Mouse (Mus musculus): ENCODE measurements around the gene Pla2g3. TPM values are rescaled to one million over a fixed set of nuclear protein-coding genes. Genes with fewer than 3 reads are reported as not detected.
A peak's percentile ranks its signal among the peaks of the same experiment; 100 is the strongest.

Gene Pla2g3
- polyA plus RNA-seq, 3 experiments from 2014 or later, result 0.12 to 0.28 TPM; not detected in 1

DNA sequence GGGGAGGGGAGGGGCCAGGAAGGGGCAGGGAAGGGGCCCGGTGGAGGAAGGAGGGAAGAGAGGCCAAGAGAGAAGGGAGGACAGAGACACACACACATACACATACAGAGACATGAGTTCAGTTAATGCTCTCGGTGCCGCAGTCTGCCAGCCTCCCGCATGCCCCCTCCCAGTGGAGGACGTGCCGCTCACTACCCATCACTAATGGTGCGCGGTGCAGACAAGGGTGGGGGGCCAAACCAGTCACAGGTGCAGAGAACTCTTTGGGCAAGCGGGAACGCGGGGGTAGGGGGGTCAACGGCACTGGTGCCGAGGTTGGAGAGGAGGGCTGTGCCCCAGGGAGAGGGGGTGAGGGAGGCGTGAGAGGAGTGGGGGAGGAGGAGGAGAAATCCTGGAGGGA, 32.8 kb downstream of the Pla2g3 start:
- no peak for ATAC-seq

DNA sequence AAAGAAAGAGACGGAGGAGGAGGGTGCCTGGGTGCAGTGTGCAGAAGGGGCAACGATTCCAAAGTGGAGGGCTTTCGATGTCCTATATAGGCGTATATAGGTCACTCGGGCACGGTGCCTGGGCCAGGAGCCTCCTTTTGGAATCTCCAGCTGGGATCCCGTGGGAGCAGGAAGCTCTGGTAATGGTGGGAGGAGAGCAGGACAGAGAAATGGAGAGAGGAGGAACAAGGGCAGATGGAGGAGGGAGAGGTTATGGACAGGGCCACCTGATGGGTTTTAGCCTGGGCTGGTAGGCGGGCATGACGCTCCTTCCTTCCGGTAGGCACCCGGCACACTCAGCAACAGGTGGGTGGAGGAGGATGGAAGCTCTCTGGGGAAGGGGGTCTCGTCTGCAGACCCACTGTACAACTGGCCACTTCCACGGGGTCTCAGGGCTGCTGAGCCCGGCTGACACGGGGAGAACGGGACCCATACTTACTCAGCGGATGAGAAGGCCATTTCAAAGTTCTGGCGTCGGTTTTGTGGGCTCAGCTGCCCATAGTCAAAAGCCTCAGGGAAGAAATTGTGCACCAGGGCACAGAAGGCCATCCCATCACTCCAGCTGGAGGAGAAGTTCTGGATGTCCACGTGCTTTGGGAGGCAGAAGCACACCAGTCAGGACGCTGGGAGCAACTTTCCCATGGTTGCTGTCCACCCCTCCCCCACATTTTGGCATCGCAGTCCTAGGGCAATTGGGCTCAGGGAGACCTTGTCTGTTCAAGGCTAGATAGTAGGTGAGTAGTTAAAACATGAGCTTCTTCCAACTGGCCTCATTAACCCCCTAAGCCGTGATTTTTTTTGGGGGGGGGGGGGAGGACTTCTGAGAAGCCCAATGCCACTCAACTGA, 33.5 kb downstream of the Pla2g3 start:
- ATAC-seq, result no peak

DNA sequence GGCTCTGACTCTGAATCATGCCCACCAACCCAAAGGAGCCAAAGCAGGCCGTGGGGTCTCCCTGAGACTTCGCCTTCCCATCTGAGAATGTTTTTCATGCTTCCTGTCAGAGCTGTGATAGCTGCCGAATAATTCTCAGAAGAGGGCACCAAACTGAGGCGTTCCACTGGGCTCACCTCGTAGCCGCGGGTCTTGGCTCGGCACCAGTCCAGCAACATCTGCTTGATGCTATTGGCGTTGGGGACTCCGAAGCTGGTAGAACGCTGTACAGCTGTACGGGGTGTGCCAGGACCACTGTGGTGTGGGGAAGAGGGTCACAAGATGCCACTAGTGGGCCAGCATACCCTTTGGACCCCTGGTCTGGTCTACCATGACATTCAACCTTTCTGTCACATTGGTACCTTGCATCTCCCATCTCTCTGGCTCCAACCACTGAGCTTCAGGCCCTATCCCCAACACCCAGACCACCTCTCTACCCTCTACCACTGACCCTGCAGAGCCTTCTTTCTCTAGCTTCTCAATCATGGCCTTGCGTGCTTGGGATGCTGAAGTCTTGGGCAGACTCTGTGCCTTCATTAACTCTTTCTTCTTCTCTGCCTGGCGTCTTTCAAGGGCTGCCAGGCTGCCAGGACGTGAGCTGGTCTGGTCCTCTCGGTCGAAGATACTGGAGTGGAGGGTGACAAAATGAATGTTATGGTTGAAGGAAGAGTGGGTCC, 34.4 kb downstream of the Pla2g3 start:
- no peak for ATAC-seq

DNA sequence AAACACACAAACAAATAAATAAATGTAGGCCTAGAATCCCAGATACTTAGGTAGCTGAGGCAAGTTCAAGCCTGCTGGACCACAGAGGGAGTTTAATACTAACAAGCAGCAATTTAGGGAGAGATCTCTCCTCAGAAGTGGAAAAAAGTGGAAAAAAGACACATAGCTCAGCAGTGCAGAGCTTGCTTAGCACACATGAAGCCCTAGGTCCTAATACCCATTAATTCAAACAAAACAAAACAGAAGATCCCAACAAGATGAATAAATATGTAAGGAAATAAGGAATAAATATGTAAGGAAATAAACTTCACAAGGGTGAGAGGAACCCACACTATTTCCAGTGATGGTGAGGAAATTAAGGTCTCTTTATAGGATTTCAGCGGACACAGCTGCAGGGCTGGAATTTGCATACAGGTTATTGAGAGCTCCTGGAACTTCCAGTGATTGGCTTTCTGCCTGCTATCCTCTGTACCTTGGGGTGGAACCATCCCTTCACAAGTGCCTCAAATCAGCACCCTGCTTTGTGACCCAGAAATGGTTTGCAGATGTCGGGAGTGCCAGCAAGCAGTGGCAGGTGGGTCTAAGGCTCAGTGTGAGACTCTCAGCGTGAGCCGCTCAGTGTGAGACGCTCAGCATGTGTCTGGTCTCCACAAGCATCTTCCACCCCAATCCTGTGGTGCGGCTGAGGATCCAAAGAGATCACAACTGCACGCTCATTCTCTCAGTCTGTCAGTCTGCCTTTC, 35.9 kb downstream of the Pla2g3 start:
- ATAC-seq, result no peak

DNA sequence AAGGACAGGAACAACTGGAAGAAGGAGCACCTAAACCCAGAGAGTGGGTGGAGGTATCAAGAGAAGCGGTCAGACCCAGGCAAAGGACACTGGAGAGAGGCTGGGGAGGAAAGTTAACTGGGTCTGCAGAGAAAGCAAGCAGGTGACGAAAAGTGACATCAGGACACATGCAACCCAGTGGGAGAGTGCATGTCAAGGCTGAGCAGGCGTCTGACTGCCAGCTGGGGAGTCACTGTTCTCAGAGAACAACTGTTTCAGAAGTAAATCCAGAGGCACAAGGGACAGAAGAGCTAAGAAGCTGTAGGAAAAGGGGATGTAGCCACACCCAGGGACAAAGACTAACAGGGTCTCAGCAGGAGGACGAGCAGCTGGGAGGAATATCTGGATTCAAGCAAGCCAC, 37.5 kb downstream of the Pla2g3 start:
- ATAC-seq, result no peak

DNA sequence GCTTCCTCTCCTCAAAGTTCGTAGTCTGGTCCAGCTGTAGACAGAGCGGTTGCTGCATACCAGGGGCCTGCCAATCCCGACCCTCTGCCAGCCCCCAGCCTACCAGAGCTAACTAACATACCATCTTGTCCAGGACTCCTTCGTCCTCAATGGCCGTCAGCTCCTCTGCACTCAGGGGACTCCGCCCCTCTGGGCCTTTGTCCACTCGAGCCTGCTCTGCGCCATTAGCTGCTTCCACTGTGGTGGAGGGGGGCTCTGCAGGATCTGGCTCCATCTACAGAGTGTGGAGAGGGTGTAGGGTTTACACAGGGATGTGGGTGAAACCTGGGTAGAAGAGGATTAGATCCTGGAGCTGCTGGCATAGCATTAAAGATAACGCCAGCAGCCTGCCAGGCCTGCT, 38.1 kb downstream of the Pla2g3 start:
- ATAC-seq, result no peak

- ATAC-seq, result no peak
Observed at GRCm38 (mm10) chr11:3526979-3527738, 39.1 kb downstream of the Pla2g3 start.

DNA sequence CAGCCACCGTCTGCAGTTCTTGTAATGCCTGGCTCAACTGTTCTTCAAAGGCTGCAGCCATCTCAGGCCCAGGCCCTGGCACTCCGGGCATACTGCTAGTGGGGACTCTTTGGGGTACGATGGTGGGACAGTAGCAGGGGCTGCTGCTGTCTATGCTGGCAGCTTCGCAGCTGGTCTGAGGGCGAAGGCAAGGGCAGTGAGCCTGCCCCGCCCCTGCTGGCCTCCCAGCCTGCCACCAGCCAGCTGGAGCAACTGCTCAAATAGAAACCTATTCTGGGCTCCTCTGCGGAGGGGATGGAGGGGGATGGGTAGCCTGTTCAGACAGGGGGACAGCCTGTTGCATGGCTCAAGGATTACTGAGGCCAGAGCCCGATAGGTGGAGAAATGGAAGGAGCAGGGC, 39.7 kb downstream of the Pla2g3 start:
- ATAC-seq, result no peak

- ATAC-seq, result no peak
Observed at GRCm38 (mm10) chr11:3528208-3528607, 40.1 kb downstream of the Pla2g3 start.

GRCm38 (mm10) chr11:3529476-3530252, 41.6 kb downstream of the Pla2g3 start:
- no peak for ATAC-seq

- ATAC-seq, result no peak
Observed at GRCm38 (mm10) chr11:3530731-3531130, 42.6 kb downstream of the Pla2g3 start.

- no peak for ATAC-seq
Observed at GRCm38 (mm10) chr11:3531634-3532033, 43.5 kb downstream of the Pla2g3 start.

- ATAC-seq, result no peak
Observed at GRCm38 (mm10) chr11:3532101-3532931, 44.2 kb downstream of the Pla2g3 start.

DNA sequence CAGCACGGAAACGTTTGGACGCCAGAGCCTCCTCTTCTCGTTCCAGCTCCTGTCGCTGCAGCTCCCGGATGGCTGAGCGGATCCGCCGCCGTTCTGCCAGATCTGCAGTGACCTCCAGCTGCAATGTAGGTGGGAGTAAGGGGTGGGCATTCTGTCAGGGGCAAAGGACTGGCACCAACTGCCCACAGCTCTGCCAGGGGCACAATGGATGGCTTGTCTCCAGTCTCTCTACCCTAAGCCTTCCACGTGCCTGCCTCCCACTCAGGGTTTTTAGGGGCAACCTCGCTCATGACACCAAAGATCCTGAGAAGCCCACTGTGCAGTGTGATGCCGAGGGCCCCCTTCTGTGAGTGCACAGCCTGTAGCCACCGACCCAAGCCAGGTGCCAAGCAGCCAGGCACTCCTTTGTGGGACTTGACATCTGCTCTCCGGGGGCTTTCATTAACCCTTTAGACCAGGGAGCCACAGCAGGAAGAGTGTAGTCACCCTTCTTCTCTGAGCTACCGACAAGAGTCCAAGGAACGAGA, 45.4 kb downstream of the Pla2g3 start:
- ATAC-seq, result no peak

DNA sequence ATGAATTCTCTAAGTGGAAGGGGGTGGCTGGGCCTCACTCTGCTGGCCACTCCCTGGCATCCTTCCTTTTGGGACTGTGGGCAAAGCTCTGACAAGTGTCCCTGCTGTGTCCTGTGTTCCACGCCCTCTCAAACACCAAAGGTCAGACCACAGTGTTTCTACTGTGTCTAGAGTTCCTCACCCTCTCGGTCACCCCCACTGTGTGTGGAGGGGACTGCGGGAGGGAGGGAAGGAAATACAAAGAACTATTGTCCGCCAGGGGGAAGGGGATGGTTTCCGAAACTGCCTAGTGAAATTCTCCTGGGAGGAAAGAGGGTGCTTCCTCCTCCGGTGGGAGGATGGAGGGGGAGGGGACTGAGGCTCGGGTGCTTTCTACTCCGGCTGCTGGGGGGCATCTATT, 46.9 kb downstream of the Pla2g3 start:
- no peak for ATAC-seq

DNA sequence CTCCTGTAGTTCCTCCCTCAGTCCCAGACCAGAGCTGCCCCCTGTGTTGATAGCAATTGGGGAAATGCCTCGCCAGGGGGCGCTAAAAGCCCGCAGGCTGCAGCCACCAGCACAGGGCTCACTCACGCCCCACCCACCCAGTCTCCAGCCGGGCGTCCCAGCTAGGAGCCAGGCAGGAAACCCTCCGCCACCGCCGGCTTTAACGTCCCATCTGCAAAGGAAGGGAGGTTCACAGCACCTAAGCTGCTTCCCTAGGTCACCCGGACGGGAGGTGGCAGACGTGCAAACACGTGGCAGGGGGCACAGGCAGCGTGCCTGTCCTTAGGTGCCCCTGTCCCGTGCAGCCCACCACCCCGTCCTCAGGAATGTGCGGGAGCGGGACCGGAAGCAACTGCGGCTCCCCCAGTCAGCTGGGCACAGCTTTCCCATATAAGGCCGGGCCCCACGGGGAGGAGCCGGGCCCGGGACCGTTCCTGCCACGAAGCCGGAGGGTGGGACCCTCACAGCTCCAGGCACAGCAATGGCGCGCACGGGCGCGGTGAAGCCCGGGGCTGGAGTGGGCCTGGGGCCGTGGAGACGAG, 47.4 kb downstream of the Pla2g3 start:
- ATAC-seq, result peak; percentile 81

- ATAC-seq, result no peak
Observed at GRCm38 (mm10) chr11:3536082-3536481, 48.0 kb downstream of the Pla2g3 start.

GRCm38 (mm10) chr11:3536745-3537333, 48.8 kb downstream of the Pla2g3 start:
- no peak for ATAC-seq

DNA sequence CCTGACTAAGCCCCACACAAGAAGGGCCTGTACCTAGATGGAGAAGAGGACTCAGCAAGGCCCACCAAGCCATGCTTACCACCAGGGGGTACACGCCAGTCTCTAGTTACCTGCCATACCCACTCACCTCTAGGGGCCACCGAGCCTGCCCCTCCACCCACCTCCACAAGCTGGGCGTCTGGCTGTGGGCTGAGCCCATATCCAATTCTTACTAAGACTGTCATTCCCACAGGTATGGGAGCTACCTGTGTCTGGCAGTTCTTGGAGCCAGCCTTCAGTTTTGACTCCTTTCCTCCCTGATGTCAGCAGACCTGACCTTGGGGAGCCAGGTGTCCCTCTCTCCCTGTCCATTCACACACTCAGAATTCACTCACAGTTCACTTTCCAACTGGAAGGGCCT, 49.6 kb downstream of the Pla2g3 start:
- no peak for ATAC-seq

DNA sequence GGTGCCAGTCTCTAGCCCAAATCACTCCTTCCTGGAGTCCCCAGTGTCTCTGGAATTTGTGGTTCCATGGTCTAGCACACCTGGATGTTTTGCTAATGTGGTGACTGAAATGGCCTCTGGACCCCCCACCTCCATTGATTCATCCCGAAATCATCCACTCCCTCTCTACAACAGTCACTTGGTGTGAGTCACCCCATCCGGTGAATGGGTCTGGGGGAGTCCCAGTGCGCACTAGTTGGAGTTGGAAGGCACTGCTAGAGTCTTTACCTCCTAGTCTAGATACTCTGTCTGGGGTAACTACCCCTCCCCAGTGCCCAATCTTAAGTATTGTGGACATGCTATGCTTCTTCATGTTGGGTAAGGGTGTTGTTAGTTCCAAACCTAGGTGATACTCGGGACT, 50.3 kb downstream of the Pla2g3 start:
- no peak for ATAC-seq
